Mouse (Mus musculus) myocyte (in vitro differentiated cells): ENCODE data around the gene Tfpi. TPM values are rescaled to one million over a fixed set of nuclear protein-coding genes. Genes with fewer than 3 reads are reported as not detected.

Experiments
- H3K27me3 ChIP-seq: one replicate; pipeline ENCODE4 v1.6.1; 2011; ENCODE audit not compliant: control insufficient read depth, insufficient read depth, insufficient read length
- H3K36me3 ChIP-seq: one replicate; pipeline ENCODE4 v1.6.1; 2011; ENCODE audit not compliant: control insufficient read depth, insufficient read depth
- H3K4me2 ChIP-seq: one replicate; pipeline ENCODE4 v1.6.1; 2011; ENCODE audit warnings: low read depth, control low read depth
- H3K4me3 ChIP-seq: one replicate; pipeline ENCODE4 v1.5.1; 2011; ENCODE audit warnings: mild to moderate bottlenecking, control low read depth, moderate library complexity
- H3K79me2 ChIP-seq: one replicate; pipeline ENCODE4 v1.6.1; 2011; ENCODE audit not compliant: control insufficient read depth, insufficient read depth
- H3ac ChIP-seq: one replicate; pipeline ENCODE4 v1.6.1; 2011; ENCODE audit not compliant: control insufficient read depth, insufficient read length
- CEBPB ChIP-seq: IDR thresholded peaks from 2 replicates; pipeline ENCODE4 v1.6.1; 2011; ENCODE audit warnings: mild to moderate bottlenecking, moderate library complexity; ENCODE audit not compliant: poor library complexity, insufficient read depth, severe bottlenecking
- E2F4 ChIP-seq: IDR thresholded peaks from one replicate; pipeline ENCODE4 v1.6.1; 2011; ENCODE audit warnings: mild to moderate bottlenecking, control low read depth, moderate library complexity; ENCODE audit not compliant: insufficient read depth
- MAX ChIP-seq: IDR thresholded peaks from one replicate; pipeline ENCODE4 v1.6.1; 2011; ENCODE audit warnings: low read depth, mild to moderate bottlenecking, control low read depth
- MYOD1 ChIP-seq, 3 experiments: IDR thresholded peaks; one replicate each; pipeline ENCODE4 v1.6.1; 2011; ENCODE audit warnings: control low read depth in 2 of 3, low read depth in 2 of 3, mild to moderate bottlenecking in 2 of 3, moderate library complexity in 1 of 3; ENCODE audit not compliant: insufficient read length in 2 of 3, control insufficient read depth in 1 of 3
- MYOG ChIP-seq, 3 experiments: IDR thresholded peaks; one replicate each; pipeline ENCODE4 v1.6.1; 2011; ENCODE audit warnings: control low read depth in 2 of 3, low read depth in 2 of 3, mild to moderate bottlenecking in 2 of 3; ENCODE audit not compliant: insufficient read length in 2 of 3, control insufficient read depth in 1 of 3, insufficient read depth in 1 of 3
- POLR2A ChIP-seq: IDR thresholded peaks from one replicate; pipeline ENCODE4 v1.6.1; 2011; ENCODE audit warnings: low read depth, mild to moderate bottlenecking, control low read depth, moderate library complexity; ENCODE audit not compliant: insufficient read length
- POLR2AphosphoS2 ChIP-seq: IDR thresholded peaks from one replicate; pipeline ENCODE4 v1.6.1; 2011; ENCODE audit warnings: low read depth, control low read depth; ENCODE audit not compliant: insufficient read length
- REST ChIP-seq: IDR thresholded peaks from one replicate; pipeline ENCODE4 v1.6.1; 2011; ENCODE audit warnings: mild to moderate bottlenecking, control low read depth, moderate library complexity; ENCODE audit not compliant: insufficient read depth, insufficient read length
- SRF ChIP-seq: IDR thresholded peaks from one replicate; pipeline ENCODE4 v1.6.1; 2011; ENCODE audit warnings: low read depth; ENCODE audit not compliant: control insufficient read depth, insufficient read length
- TCF12 ChIP-seq: IDR thresholded peaks from one replicate; pipeline ENCODE4 v1.6.1; 2011; ENCODE audit warnings: mild to moderate bottlenecking, control low read depth; ENCODE audit not compliant: poor library complexity, insufficient read depth, severe bottlenecking
- TCF3 ChIP-seq: IDR thresholded peaks from one replicate; pipeline ENCODE4 v1.6.1; 2011; ENCODE audit warnings: low read depth, control low read depth; ENCODE audit not compliant: insufficient read length
- USF1 ChIP-seq: IDR thresholded peaks from one replicate; pipeline ENCODE4 v1.6.1; 2011; ENCODE audit warnings: low read depth, mild to moderate bottlenecking, control low read depth, moderate library complexity
- polyA plus RNA-seq: library from polyadenylated mRNA; unstranded; fragments of >200 nt; fragmentation: generic; extraction: Trizol; gene quantifications from one replicate; pipeline ENCODE4 v1.2.1, GENCODE M21; 2012; ENCODE audit warnings: missing spikeins

The Tfpi gene
- polyA plus RNA-seq, 1 experiment = 7.9 TPM

GRCm38 (mm10) chr2:84464956-84465355, 11.6 kb downstream of the Tfpi start:
- H3ac ChIP-seq = no peak overlapping the region
- TF ChIP-seq TCF3 = no peak
- no peak for TF ChIP-seq MAX
- no peaks in the 10 kb centered on the region for H3K27me3 ChIP-seq
- no peak overlapping the region for H3K4me3 ChIP-seq
- peak overlapping the region; percentile 51 for H3K4me2 ChIP-seq
- H3K79me2 ChIP-seq = no peaks in the 10 kb centered on the region
- H3K36me3 ChIP-seq = no peaks in the 10 kb centered on the region

DNA sequence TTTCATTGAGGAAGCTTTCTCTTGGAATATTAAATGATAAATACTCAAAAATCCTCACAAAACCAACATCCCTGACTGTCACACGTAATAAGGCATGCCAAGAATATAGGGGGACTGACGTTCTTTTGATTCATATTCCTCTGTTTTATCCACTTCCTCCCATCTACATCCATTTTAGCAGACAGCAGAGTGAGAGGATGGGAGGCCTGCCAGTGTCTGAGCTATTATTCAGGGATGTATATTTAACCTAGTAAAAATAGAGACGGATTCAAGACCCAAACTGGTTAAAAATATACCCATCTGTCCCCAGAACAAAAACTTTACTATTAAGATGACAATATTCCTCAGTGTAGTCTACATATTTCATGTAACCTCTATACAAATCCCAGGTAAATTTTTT, 14.2 kb downstream of the Tfpi start:
- H3K27me3 ChIP-seq = no peaks in the 10 kb centered on the region
- TF ChIP-seq TCF3 = no peak
- TF ChIP-seq POLR2AphosphoS2 = no peak
- no peak for TF ChIP-seq TCF12
- no peak for TF ChIP-seq CEBPB
- TF ChIP-seq REST = no peak
- no peak for TF ChIP-seq USF1
- TF ChIP-seq MYOG (IDR thresholded peaks at IDR 0.05; ENCODE audit: control insufficient read depth in 1 of 3, insufficient read depth in 1 of 3, insufficient read length in 2 of 3, low read depth in 2 of 3) = no peak
- no peak for TF ChIP-seq MYOD1 (IDR thresholded peaks at IDR 0.05; ENCODE audit: control insufficient read depth in 1 of 3, insufficient read length in 2 of 3, low read depth in 2 of 3)
- TF ChIP-seq POLR2A = no peak
- no peak for TF ChIP-seq MAX
- H3K36me3 ChIP-seq = no peaks in the 10 kb centered on the region
- no peak overlapping the region for H3K4me2 ChIP-seq
- no peak overlapping the region for H3ac ChIP-seq
- no peak overlapping the region for H3K4me3 ChIP-seq
- no peaks in the 10 kb centered on the region for H3K79me2 ChIP-seq

DNA sequence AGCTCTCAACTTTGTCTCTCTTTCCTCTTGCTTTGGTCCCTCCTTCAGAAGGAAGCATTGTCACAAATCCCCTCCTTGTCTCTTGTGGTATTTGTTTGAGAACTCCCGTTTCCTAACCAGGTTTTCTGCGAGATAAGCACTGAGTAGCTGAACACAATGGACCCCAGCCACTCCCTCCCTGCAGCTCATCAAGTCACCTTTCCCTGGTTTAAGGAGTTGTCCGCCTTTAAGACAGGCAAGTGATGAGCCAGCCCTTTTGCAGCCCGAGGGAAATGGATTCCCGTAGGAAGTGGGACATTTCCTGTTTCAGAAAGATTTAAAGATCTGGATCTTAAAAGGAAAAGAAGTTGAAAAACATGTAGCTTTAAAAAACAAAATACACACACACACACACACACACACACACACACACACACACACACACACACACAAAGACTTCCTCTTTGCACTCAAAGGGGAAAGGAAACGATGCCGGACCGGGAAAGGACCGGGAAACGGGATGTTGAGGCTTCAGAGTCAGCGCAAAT, 16.9 kb downstream of the Tfpi start:
- Histone ChIP-seq H3K36me3 (no peaks in the 10 kb centered on the region), H3K27me3 (no peaks in the 10 kb centered on the region), H3K79me2 (no peaks in the 10 kb centered on the region), H3K4me3 (no peak overlapping the region), H3ac (no peak overlapping the region), H3K4me2 (no peak overlapping the region)
- no peak for TF ChIP-seq MAX
- no peak for TF ChIP-seq MYOG (IDR thresholded peaks at IDR 0.05; ENCODE audit: control insufficient read depth in 1 of 3, insufficient read depth in 1 of 3, insufficient read length in 2 of 3, low read depth in 2 of 3)
- TF ChIP-seq USF1 = no peak
- TF ChIP-seq POLR2AphosphoS2 = no peak
- TF ChIP-seq CEBPB = no peak

GRCm38 (mm10) chr2:84457221-84457620, 19.4 kb downstream of the Tfpi start:
- Histone ChIP-seq H3K36me3 (no peaks in the 10 kb centered on the region), H3K4me3 (no peak overlapping the region), H3K79me2 (no peaks in the 10 kb centered on the region), H3K4me2 (no peak overlapping the region), H3ac (no peak overlapping the region), H3K27me3 (no peaks in the 10 kb centered on the region)
- no peak for TF ChIP-seq MYOG (IDR thresholded peaks at IDR 0.05; ENCODE audit: control insufficient read depth in 1 of 3, insufficient read depth in 1 of 3, insufficient read length in 2 of 3, low read depth in 2 of 3)
- TF ChIP-seq TCF12 = no peak
- no peak for TF ChIP-seq TCF3
- TF ChIP-seq USF1 = no peak
- no peak for TF ChIP-seq POLR2A
- no peak for TF ChIP-seq MYOD1 (IDR thresholded peaks at IDR 0.05; ENCODE audit: control insufficient read depth in 1 of 3, insufficient read length in 2 of 3, low read depth in 2 of 3)
- TF ChIP-seq MAX = no peak
- no peak for TF ChIP-seq SRF
- TF ChIP-seq REST = no peak
- no peak for TF ChIP-seq CEBPB
- no peak for TF ChIP-seq POLR2AphosphoS2
- TF ChIP-seq E2F4 = no peak

- Histone ChIP-seq H3K4me2 (no peak overlapping the region), H3ac (no peak overlapping the region), H3K4me3 (no peak overlapping the region), H3K36me3 (no peaks in the 10 kb centered on the region), H3K27me3 (no peaks in the 10 kb centered on the region), H3K79me2 (no peaks in the 10 kb centered on the region)
- TF ChIP-seq MAX = no peak
- no peak for TF ChIP-seq USF1
- TF ChIP-seq SRF = no peak
- TF ChIP-seq MYOD1 (IDR thresholded peaks at IDR 0.05; ENCODE audit: control insufficient read depth in 1 of 3, insufficient read length in 2 of 3, low read depth in 2 of 3) = no peak
- no peak for TF ChIP-seq TCF12
- no peak for TF ChIP-seq TCF3
- no peak for TF ChIP-seq POLR2A
- no peak for TF ChIP-seq POLR2AphosphoS2
- TF ChIP-seq REST = no peak
- TF ChIP-seq MYOG (IDR thresholded peaks at IDR 0.05; ENCODE audit: control insufficient read depth in 1 of 3, insufficient read depth in 1 of 3, insufficient read length in 2 of 3, low read depth in 2 of 3) = no peak
- TF ChIP-seq E2F4 = no peak
- no peak for TF ChIP-seq CEBPB
Measured at GRCm38 (mm10) chr2:84455236-84455799, 21.3 kb downstream of the Tfpi start.
